Mouse (Mus musculus) liver, embryonic 14.5 days (tissue): ENCODE results near the gene Dnah7c.
"Not testable (repeated sequence)": the region's sequence is repeated elsewhere in the genome, so short reads cannot be mapped to it uniquely, and the experiment has no call there.

Source experiments
- CTCF ChIP-seq: IDR thresholded peaks from 2 replicates; pipeline ENCODE4 v1.5.1; 2016; ENCODE audit warnings: antibody characterized with exemption, low read depth, control low read depth
- EP300 ChIP-seq: IDR thresholded peaks from 2 replicates; pipeline ENCODE4 v1.6.1; 2016; ENCODE audit warnings: antibody characterized with exemption, low read depth

- not testable (repeated sequence) for TF ChIP-seq CTCF, EP300
Observed at GRCm38 (mm10) chr1:46808630-46809029, 383.2 kb downstream of the Dnah7c start.
